Mouse (Mus musculus) heart, postnatal 10 days (tissue): ENCODE data around the gene Ttc7b. TPM values are rescaled to one million over a fixed set of nuclear protein-coding genes. Genes with fewer than 3 reads are reported as not detected.
A peak's percentile ranks its signal among the peaks of the same experiment; 100 is the strongest.

ENCODE experiments used
- DNase-seq, 2 experiments: peaks; one replicate each; pipeline ENCODE4 v3.0.0; 2021
- intact Hi-C: fragments of 180-260 bp; cut with DNase I; formaldehyde crosslinking; loops from one replicate; pipeline ENCODE4 v1.15.1; 2025
- total RNA-seq, 2 experiments: library from RNA; stranded (reverse); gene quantifications; 2 replicates each; pipeline ENCODE4 v1.2.3; 2021

Gene Ttc7b
- total RNA-seq, 2 experiments from 2014 or later = 70.5 to 78.3 TPM

- DNase-seq = no peak
- intact Hi-C loops = no loop called here
These were observed 123.8 kb downstream of the Ttc7b start for GRCm38 (mm10) chr12:100396806-100397205.

GRCm38 (mm10) chr12:100393532-100393931 lies 127.1 kb downstream of the Ttc7b start:
- intact Hi-C loops = no loop called here
- no peak for DNase-seq

- intact Hi-C loops = no loop called here
- no peak for DNase-seq
These were observed 127.5 kb downstream of the Ttc7b start for GRCm38 (mm10) chr12:100393109-100393508.

- DNase-seq = no peak
- intact Hi-C loops = no loop called here
These were observed 128.2 kb downstream of the Ttc7b start for GRCm38 (mm10) chr12:100392466-100392865.

GRCm38 (mm10) chr12:100391890-100392289 lies 128.7 kb downstream of the Ttc7b start:
- intact Hi-C loops = no loop called here
- DNase-seq = no peak

- DNase-seq = no peak
- intact Hi-C loops = no loop called here
These were observed 130.5 kb downstream of the Ttc7b start for GRCm38 (mm10) chr12:100389878-100390710.

- peak; percentile 30 to 33 for DNase-seq
- intact Hi-C loops = no loop called here
These were observed 134.4 kb downstream of the Ttc7b start for GRCm38 (mm10) chr12:100386259-100386658.

- no peak for DNase-seq
- intact Hi-C loops = no loop called here
These were observed 138.1 kb downstream of the Ttc7b start for GRCm38 (mm10) chr12:100382526-100382925.

GRCm38 (mm10) chr12:100381941-100382340 lies 138.7 kb downstream of the Ttc7b start:
- no peak for DNase-seq
- intact Hi-C loops = no loop called here

- intact Hi-C loops = no loop called here
These were observed 139.8 kb downstream of the Ttc7b start for GRCm38 (mm10) chr12:100380697-100381291.

GRCm38 (mm10) chr12:100379833-100380232 lies 140.8 kb downstream of the Ttc7b start:
- DNase-seq = no peak
- intact Hi-C loops = no loop called here

More at GRCm38 (mm10) chr12:100380697-100381291, 139.8 kb downstream of the Ttc7b start:
- DNase-seq = no peak

- no peak for DNase-seq
- intact Hi-C loops = no loop called here
These were observed 142.4 kb downstream of the Ttc7b start for GRCm38 (mm10) chr12:100378266-100378665.

GRCm38 (mm10) chr12:100377791-100378190 lies 142.8 kb downstream of the Ttc7b start:
- intact Hi-C loops = no loop called here

GRCm38 (mm10) chr12:100375801-100376200 lies 144.8 kb downstream of the Ttc7b start:
- intact Hi-C loops = no loop called here
- DNase-seq = no peak

More at GRCm38 (mm10) chr12:100377791-100378190, 142.8 kb downstream of the Ttc7b start:
- DNase-seq = no peak

GRCm38 (mm10) chr12:100372785-100373184 lies 147.8 kb downstream of the Ttc7b start:
- no peak for DNase-seq
- intact Hi-C loops = no loop called here

GRCm38 (mm10) chr12:100372015-100372414 lies 148.6 kb downstream of the Ttc7b start:
- intact Hi-C loops = no loop called here

GRCm38 (mm10) chr12:100369786-100370185 lies 150.8 kb downstream of the Ttc7b start:
- no peak for DNase-seq
- intact Hi-C loops = no loop called here

More at GRCm38 (mm10) chr12:100372015-100372414, 148.6 kb downstream of the Ttc7b start:
- DNase-seq = no peak

GRCm38 (mm10) chr12:100369220-100369619 lies 151.4 kb downstream of the Ttc7b start:
- DNase-seq = no peak
- intact Hi-C loops = no loop called here

- intact Hi-C loops = no loop called here
These were observed 159.3 kb downstream of the Ttc7b start for GRCm38 (mm10) chr12:100361330-100361729.

GRCm38 (mm10) chr12:100358040-100358620 lies 162.5 kb downstream of the Ttc7b start:
- intact Hi-C loops = no loop called here

More at GRCm38 (mm10) chr12:100361330-100361729, 159.3 kb downstream of the Ttc7b start:
- DNase-seq = no peak

GRCm38 (mm10) chr12:100356407-100356806 lies 164.2 kb downstream of the Ttc7b start:
- DNase-seq = no peak
- intact Hi-C loops = no loop called here

More at GRCm38 (mm10) chr12:100358040-100358620, 162.5 kb downstream of the Ttc7b start:
- DNase-seq = no peak
